Mouse (Mus musculus): ENCODE results near the gene Dtnbp1.

The Dtnbp1 gene

DNA sequence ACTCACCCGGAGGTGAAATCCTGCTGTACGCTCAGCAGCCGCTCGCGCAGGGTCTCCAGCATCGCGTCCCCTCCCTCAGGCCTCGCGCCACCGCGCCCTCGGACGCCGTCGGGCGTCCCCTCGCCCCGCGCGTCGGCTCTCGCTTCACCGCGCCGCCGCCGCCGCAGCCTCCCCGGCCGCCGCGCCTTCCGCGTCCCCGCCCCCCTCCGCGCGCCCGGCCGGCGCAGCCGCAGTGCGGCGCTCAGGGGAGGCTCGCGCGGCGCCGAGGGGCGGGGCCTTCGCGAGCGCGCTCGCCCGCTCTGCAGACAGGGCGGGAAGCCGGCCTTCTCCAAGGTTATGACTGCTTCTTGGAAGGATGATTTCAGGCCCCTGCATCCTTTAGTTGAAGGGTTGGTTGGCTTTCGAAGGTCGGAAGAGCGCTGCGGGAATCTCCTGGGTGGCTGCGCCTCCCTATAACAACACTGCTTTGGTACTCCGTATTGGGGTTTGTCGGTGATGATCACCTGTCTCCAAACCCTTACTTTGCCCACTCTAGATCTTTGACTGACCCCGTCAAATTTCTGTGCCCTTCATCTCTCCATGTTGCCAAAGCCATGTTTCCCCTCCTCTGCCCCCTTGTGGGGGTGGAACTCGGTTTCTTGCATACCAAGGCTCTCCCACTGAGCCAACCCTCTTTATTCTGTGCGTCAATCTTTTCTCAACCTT, at the start of gene Dtnbp1:
Gene Dtnbp1, minus strand, starts transcription at position 237 of the 705 bp plus-strand sequence.
- peak; percentile 83 for DNase-seq (ENCODE audit: low read depth, low spot score)

DNA sequence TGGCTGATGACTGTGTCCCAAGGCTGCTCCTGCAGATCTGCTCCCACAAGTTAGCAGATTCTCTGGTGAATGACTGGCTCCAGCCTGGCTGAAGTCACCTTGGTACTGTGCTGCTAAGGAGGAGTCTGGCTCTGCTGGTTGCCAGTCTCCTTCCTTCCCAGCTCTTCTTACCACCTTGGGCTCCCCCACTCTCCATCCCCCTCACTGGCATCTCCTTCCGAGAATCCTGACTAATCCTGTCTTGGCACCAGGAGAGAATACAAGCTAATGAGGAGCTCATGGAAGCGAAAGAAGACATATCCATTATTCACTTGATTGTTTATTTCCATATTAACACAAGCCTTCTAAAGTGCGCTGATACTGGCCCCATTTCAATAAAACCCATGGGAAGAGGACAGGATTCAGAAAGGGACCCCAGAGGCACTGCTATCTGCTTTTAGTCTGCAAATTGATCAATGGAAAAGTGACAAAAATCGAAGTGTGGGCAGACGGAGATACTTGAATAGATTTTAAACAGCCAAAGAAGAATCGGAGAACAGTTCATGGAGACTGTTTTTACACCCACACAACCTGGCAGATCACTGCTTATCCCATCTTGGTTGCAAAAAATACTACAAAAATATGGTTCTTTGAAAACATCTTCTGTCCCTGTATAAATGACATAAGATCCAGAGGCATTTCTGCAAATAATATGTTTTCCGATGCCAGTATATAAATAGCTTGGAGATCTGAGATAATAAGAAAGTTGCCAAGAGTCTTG, 47.5 kb upstream of the Dtnbp1 start:
- no peak for DNase-seq (ENCODE audit: low read depth, low spot score)

DNA sequence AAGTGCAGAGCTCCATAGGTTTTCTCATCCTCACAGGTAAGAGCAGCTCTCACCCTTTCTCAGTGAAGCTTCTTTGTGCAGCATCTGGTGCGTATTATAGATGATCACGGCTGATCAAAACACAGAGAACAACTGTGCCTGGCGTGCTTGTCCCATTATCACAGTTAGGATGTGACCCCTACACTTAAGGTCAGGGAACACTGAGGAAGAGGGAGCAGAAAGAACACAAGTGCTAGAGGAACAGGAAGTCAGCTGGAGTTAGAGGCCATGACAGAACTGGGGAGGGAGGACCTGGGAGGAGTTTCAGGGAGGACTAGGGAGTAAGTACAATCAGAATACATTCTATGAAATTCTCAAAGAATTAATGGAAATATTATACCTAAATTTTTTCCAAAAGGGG, 41.5 kb upstream of the Dtnbp1 start:
- DNase-seq (ENCODE audit: low read depth, low spot score) = no peak

DNA sequence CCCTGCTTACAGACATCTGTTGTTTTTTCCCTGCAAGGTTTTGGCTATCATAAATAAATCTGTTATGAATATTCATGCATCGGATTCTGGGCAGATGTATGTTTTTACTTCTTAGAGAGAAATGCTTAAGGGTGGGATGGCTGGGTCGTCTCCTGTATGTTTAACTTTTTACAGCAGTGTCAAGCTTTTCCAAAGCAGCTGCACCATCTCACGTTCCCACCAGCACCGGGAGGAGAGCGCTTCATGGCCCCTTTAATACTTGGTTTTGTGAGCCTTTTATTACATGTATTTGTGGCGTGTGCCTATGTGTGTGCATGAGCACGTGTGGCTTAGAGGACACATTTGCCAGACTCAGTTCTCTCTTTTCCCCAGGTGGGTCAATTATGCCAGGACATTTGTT, 38.8 kb upstream of the Dtnbp1 start:
- no peak for DNase-seq (ENCODE audit: low read depth, low spot score)

DNA sequence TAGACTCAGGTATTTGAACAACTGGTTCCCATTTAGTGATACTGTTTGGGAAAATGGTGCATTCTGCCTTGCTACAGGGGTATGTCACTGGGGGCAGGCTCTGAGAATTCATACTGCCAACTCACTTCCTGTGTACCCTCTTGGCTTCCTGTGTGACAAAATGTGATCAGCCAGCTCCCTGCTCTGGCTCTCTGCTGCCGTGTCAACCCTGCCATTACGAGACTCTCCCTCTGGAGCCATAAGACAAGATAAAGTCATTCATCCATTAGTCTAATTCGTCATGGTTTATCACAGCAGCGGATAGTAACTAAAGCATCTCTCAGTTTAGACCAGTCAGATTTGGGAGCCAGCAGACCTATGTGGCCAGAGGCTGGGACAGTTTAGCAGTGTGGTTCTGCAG, 38.2 kb upstream of the Dtnbp1 start:
- no peak for DNase-seq (ENCODE audit: low read depth, low spot score)

DNA sequence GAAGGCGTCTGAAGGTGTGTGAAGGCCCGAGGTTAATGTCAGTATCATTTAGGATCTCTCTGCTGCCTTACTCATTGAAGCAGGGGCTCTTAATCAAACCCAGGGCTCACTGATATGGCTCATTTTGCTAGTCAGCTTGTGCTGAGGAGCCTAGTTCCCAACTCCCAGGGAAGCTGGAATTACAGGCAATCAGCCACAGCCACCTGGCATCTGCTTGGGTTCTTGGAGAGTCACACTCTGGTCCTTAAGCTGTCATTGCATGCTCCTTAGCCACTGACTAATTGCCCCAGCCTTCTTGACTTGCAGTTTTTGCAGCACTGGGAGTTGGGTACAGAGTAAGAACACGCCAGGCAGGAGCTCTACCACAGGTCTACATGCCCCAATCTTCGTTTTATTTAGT, 34.5 kb upstream of the Dtnbp1 start:
- DNase-seq (ENCODE audit: low read depth, low spot score) = no peak

DNA sequence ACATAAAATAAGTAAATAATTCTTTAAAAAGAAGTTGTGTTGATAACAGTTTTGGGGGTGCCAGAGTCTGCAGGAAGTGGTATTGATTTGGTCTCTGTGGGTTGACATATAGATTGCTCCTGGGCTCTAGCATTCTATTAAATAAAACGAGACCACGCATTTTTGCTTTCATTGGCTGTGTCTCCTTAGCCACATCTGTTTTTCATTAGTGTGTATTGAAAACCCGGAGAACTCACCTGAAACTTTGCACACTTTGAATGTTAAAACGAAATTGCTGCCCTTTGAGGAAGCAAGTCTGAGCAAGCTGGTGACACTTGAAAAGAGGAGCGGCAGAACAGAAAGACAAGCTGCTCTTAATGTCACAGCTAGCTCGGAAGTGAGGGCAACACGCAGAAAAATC, 32.8 kb upstream of the Dtnbp1 start:
- DNase-seq (ENCODE audit: low read depth, low spot score) = no peak

DNA sequence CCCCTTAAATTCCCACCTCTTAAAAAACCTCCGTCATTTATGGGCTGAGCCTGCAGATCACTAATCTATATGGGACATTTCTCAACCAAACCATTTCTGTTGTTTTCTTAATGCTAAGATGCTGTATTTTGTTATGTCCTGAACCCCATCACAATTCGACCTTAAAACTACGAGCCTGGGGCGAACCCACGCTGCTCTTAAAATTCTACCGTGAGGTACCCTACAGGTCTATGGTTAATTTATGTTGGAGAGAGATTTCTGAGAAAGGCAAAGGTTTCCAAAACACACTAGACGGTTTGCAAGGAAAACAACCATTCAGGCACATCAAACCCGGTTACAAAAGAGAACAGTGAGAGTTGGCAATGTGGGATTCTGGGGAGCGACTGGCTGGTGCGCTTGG, 31.4 kb upstream of the Dtnbp1 start:
- no peak for DNase-seq (ENCODE audit: low read depth, low spot score)

DNA sequence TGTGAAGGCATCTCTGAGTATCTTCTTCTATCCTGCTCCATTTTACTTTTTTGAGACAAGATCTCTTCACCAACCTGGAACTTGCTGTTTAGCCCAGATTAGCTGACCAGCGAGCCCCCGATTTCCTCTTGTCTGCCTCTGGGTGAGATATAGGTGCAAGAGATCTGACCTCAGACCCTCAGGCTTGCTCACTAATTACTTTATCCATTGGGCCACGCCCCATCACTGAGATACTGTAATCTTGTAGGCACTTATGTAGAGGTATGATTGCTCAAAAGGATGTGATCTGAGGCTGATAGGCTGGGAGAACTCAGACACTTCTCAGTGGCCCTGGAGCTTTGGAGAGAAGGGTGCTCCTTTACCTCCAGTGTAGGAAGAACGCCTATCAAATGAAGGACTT, 30.5 kb upstream of the Dtnbp1 start:
- no peak for DNase-seq (ENCODE audit: low read depth, low spot score)

DNA sequence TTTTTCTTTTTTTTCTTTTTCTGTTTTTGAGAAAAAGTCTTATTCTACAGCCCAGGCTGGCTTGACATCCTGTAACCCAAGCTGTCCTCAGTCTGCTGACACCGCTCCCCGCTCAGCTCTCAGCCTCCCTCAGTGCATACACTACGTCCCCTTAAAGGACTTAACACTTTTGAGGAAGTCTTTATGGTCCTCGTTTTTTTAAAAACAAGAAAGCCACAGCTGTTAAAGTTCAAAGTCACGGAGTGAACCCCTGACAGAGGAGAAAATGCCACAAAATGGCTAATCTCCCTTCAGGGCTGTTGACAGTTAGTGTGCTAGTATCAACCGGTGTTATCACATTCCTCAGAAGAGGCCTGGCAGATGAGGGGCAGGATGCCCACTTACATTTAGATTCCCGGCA, 29.8 kb upstream of the Dtnbp1 start:
- no peak for DNase-seq (ENCODE audit: low read depth, low spot score)

DNA sequence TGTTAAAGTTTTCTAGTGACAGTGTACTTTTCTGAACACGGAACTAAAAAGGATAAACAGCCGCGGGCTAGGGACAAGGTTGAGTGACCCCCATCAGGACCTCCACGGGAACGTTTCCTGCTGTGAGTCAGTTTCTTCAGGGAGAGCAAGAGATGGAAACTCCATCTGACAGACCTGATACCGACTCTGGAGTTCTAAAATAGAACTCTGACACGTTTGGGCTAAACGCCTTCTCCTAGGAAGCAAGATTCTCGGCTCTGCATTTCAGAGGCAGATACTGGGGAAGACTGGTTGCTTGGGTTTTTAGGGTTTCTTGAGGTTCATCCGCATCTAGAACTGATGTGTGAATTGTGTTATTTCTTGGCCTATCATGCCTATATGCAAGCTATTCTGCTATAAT, 29.4 kb upstream of the Dtnbp1 start:
- no peak for DNase-seq (ENCODE audit: low read depth, low spot score)

DNA sequence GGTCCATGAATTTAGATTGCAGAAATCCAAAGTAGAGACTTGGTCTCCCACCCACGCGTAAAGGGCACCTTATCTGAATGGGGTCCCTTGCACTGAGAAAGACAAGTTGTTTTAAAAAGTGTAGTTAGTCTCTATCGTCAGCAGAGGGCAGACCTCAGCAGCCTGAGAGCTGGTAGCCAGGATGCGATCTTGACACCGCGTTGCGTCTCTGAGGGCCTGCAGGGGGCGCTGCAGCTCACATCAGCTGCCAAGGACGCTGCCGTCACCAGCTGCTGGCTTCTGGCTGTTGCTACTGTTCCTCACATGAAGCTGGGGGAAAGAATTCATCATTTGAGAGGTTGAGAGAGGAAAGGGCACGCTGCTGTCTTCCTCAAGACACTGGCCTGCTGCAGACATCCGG, 28.9 kb upstream of the Dtnbp1 start:
- peak; percentile 95 for DNase-seq (ENCODE audit: low read depth, low spot score)

DNA sequence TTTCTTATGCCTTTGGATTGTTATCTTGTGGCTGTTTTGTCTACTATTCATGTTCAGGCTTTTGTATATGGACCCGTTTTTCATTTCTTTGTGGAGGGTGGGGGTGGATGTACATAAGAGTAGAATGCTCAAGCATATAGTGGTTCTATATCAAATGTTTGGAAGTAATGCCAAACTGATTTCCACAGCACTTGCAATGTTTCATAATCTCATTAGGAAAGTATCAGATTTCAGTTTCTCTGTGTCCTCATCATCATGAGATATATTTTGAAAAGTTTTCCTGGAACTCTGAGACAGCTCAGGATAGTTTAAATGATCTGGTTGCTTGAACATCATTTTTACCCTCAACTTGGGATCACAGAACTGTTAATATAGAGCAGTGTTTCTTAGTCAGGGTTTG, 27.8 kb upstream of the Dtnbp1 start:
- DNase-seq (ENCODE audit: low read depth, low spot score) = no peak

DNA sequence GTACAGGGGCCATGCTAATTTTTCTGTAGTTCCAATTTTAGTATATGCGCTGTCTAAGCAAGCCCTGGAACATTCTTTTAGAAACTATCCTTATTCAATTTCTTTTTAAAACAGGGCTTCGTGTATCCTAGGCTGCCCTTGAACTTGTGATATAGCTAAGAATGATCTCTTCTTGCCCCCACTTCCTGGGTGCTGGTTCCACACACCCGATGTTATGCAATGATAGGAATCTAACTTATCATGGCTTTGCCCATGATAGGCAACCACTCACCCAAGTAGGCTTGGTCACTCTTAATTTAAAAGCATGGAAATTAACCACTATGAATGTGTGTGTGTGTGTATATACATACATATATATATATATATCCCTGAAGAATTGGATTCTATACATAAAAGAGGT, 24.3 kb upstream of the Dtnbp1 start:
- no peak for DNase-seq (ENCODE audit: low read depth, low spot score)

DNA sequence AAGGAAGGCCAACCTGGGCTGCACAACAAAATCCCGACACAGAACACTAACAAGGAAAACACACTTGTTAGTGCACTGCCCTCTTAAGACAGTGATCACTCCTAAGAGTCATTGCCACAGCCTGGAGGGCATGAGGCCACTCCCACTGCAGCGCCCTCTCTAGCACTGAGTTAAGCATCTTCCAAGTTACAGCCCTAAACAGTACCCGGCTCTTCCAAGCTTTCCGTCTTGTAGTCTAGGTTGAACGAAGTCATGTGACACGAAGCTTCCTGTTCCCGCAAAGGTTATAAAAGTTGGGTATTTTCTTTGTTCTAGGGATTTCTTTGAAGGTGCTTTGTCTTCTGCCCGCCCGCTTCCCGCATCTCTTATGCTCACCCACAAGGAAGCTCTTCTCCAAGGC, 22.9 kb upstream of the Dtnbp1 start:
- peak; percentile 76 for DNase-seq (ENCODE audit: low read depth, low spot score)

DNA sequence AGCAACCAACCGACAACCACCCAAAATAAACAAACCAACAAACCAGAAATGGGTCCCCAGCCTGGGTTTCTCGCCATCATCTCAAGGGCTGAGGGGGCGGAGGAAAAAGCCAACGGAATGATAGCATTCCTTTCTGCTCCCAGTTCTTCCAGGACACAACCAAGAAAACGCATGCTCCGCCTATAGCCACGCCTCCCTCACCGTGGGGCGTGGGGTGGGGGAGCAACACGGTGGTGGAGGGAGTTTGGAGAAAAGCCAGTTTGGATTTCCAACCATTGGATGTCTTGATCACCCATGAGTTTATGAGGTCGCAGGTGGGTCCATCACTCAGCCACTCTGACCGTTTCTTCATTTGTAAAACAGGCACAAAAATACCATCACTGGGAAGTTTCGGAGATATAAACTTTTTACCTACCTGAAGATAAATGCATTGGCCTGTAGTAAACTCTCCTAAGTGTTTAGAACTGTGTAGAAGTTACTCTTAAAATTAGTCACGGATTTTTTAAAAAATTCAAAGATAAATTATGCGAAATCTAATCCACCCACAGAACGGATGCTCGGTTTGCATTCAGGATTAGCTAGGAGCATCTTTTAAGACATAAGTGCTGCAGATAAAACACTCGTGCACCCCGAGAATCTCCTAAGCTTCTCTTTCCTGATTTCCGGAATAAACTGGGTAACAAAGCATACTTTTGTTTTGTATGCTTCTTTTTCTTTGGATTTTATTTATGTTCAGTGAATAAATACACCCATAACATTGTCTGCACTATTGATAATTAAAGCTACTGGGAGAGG, 21.6 kb upstream of the Dtnbp1 start:
- DNase-seq (ENCODE audit: low read depth, low spot score) = peak; percentile 78

DNA sequence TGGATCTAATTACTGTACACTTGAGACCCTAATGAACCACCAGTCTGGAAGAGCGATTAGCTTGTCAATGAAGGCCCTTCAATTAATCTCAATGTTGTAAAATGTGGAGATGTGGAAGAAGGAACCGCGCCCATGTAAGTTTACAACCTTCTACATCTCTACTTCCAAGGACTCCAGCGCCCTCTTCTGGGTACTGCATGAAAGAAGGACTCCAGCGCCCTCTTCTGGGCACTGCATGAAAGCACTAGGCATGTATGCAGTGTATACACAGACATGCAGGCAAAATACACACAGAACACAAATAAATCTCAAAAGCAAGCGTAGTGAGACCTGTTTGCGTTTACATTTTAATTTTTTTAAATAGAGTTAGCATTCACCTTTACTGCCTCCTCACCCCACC, 6.2 kb upstream of the Dtnbp1 start:
- DNase-seq (ENCODE audit: low read depth, low spot score) = peak; percentile 86

DNA sequence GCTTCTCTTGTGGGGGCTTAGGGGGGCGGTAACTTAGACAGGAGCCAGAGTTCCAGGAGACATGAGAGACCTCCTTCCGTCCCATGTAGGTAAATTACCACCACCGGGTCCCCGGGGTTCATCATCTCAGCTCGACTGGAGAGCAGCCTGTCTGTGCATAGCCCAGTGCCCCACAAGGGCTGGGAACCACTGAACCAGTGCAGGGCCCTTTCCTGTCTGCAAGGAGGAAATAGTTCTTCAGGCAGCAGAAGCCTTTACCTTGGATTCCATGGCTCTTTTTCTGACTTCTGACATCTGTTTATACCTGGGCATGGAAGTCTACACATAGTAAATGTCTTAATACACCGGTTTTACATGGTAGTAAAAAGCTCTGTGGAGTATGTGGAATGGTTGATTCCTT, 5.8 kb upstream of the Dtnbp1 start:
- no peak for DNase-seq (ENCODE audit: low read depth, low spot score)

DNA sequence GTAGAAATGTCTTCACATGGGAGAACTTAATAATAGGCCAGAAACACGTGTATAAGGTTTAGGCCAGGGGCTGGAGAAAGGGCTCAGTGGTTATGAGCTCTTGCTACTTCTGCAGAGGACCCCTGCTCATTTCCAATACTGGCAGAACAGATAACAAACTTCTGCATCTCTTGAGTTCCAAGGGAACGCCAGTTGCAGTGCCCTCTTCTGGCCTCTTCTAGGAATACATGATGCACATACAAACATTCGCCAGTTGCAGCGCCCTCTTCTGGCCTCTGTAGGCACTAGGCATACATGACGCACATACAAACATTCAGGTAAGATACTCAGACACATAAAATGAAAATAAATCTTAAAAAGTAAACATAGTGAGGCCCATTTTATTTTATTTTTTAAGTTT, 4.5 kb upstream of the Dtnbp1 start:
- DNase-seq (ENCODE audit: low read depth, low spot score) = peak; percentile 93

DNA sequence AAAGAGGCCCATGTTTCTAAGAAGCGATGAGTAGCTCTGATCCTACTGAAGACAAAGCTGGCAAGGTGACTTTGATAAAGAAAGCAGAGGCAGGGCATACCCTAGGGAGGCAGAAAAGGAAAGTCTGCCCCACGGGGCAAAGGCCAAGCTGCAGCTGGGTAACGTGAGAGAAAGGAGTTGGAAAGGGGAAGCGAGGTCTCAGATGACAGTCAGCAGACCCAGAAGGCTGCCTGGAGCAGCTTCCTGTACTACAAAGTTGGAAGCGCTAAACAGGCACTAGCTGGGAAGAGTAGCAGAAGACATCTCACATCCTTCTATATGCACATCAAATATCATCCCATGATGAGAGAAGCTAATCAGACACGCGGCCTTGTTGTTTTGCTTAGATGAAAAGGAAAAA, 3.9 kb upstream of the Dtnbp1 start:
- DNase-seq (ENCODE audit: low read depth, low spot score) = no peak

DNA sequence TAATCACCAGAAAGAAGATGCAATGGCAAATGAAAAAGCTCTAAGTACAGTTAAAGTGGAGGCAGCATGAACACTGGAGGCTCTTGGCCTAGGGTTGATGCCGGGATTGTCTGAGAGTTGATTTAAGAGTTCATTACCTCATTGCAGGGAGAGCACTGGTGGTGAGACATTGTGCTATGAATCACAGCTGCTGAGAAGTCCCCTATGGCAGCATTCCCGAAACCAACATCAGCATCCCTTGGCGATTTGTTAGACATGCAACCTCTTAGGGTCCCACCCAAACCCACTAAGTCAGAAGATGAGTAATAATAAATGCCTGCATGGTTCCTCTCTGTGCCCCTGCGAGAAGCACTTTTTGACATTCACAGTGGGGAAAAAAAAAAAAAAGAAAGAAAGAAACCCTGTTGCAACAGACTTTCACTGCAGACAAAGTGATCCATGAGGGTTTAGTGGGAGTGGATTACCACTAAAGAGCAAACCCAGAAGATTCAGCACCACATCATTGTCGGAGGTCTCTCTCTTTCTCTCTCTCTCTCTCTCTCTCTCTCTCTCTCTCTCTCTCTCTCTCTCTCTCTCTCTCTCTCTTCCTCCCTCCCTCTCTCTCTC, 3.1 kb upstream of the Dtnbp1 start:
- no peak for DNase-seq (ENCODE audit: low read depth, low spot score)

DNA sequence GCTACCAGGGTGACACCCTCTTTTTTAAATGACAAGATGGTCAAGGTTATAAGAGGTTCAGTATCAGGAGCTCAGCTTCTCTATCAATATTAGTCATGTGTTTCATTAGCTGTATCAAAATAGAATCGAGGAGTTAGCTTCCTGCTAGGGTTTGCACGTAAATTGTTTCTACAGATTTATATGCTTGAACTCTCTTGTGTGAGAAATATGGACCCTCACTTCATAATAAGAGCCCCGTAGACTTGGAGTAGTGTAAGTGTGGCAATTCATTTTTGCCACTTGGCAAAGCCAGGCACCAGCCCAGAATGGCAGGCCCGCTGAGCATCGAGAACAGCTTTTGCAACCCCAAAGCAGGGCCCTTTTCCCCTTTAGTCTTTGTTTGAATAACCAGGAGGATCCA, 1.1 kb upstream of the Dtnbp1 start:
- DNase-seq (ENCODE audit: low read depth, low spot score) = no peak
